Mouse (Mus musculus) cortical plate, adult 2 months (tissue): ENCODE data around the gene Tubg1.

Source experiments
- CTCF ChIP-seq: fragments of 200-500 bp; IDR thresholded peaks from 2 replicates; pipeline ENCODE4 v1.5.1; 2011; ENCODE audit warnings: mild to moderate bottlenecking, control low read depth, low read length; ENCODE audit not compliant: insufficient read depth; ENCODE audit errors: extremely low read depth
- POLR2A ChIP-seq: fragments of 200-500 bp; IDR thresholded peaks from 2 replicates; pipeline ENCODE4 v1.6.1; 2011; ENCODE audit warnings: mild to moderate bottlenecking, low read length, control low read depth; ENCODE audit not compliant: insufficient read depth; ENCODE audit errors: extremely low read depth

- TF ChIP-seq CTCF = no peak
- no peak for TF ChIP-seq POLR2A
Measured at GRCm38 (mm10) chr11:101079746-101080145, 40.0 kb upstream of the Tubg1 start.
